Mouse (Mus musculus): ENCODE data around the gene Olfr615.
"Not testable (repeated sequence)": the region's sequence is repeated elsewhere in the genome, so short reads cannot be mapped to it uniquely, and the experiment has no call there.

Gene Olfr615

GRCm38 (mm10) chr7:103555779-103556178 is at the start of gene Olfr615:
Olfr615 (plus strand) TSS chr7:103556079.
- no peak for DNase-seq

DNA sequence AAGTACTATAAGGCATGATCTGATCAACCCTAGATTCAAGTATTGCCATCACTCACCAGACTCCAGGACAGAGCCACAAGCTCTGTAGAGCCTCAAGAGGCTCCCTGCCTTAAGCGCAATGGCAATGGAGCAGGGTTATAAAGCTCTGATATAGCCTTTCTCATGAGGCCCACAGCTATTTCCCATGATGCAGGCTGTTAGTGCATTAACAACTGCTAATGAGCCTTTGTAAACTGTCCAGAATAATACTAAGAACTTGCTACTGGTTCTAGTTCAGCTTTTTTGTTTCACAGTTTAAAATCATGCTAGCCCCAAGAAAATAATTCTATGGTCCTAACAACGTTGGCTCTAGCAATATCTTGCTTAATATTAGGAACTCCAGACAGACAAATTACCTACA is 43.9 kb upstream of the Olfr615 start, which contains the start of gene Olfr610:
TSS of gene Olfr610 (minus strand) at position 101 of the 400 bp plus-strand sequence.
- no peak for DNase-seq

DNA sequence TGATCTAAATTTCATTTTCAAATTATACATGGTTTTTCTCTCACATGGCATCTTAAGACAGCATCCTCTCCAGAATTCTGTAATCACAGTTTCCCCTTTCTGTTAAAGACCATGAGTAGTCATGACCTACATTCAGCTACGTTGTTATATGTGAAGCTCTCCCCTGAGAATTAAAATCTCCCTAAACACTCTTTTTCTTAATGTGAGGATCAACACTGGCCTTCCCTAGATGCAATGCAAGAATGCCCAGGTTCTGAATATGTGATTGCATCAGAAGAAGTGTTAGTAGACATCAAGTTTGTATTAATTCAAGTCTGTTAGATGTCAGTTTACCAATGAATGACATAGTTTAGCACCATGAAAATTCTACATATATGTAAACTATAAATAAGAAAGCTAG is 35.1 kb upstream of the Olfr615 start, which contains the start of gene Olfr611:
TSS of gene Olfr611 (minus strand) at position 101 of the 400 bp plus-strand sequence.
- DNase-seq = not testable (repeated sequence)

DNA sequence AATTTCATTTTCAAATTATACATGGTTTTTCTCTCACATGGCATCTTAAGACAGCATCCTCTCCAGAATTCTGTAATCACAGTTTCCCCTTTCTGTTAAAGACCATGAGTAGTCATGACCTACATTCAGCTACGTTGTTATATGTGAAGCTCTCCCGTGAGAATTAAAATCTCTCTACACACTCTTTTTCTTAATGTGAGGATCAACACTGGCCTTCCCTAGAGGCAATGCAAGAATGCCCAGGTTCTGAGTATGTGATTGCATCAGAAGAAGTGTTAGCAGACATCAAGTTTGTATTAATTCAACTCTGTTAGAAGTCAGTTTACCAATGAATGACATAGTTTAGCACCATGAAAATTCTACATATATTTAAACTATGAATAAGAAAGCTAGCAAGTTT is 13.3 kb upstream of the Olfr615 start, which contains the start of gene Olfr612:
TSS of gene Olfr612 (minus strand) at position 101 of the 400 bp plus-strand sequence.
- DNase-seq = not testable (repeated sequence)

DNA sequence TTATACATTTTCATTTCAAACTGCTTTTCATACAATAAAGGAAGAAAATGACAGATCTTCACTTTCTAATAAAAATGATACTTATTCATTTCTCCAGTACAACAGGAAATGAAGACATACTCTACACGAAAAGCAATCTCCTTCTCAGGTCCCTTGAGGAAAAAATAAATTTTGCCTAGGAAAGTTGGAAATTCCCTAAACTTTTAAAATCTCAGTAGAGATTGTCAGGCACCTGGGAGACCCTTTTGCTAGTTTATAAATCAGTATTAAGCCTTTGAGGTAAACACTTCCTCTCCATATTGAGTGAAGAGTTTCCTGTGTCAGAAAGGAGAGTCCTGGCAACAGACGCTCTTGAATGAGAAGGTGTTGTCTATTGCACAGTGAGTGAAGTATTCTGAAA is 8.1 kb upstream of the Olfr615 start, which contains the start of gene Olfr613:
TSS of gene Olfr613 (plus strand) at position 301 of the 400 bp plus-strand sequence.
- no peak for DNase-seq

- DNase-seq = no peak
Measured at GRCm38 (mm10) chr7:103569043-103569442, 13.2 kb downstream of the Olfr615 start, which contains the start of gene Olfr616. Olfr616 (minus strand) TSS chr7:103569143.

GRCm38 (mm10) chr7:103572761-103573160 is 16.9 kb downstream of the Olfr615 start, which contains the start of gene Olfr617:
Olfr617 (plus strand) TSS chr7:103573061.
- no peak for DNase-seq

DNA sequence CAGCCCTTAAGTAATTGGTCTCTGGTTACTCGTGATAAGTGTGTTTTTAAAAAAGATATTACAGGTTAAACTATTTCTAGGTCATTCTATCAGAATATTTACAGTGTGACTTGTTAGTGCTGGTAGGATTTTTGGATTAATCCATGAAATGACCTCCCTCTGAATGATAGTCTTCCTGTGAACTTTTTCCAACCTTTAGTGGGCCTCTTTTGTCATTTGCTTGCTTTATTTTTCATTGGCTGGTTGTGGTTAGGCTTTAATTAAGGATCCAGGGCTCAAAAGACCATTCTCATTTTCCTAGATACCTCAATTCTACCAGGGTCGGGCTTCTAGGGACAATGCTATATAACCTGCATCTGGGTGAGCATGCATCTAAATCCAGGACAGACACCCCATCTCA is 33.9 kb downstream of the Olfr615 start, which contains the start of gene Olfr618:
TSS of gene Olfr618 (plus strand) at position 301 of the 400 bp plus-strand sequence.
- no peak for DNase-seq

DNA sequence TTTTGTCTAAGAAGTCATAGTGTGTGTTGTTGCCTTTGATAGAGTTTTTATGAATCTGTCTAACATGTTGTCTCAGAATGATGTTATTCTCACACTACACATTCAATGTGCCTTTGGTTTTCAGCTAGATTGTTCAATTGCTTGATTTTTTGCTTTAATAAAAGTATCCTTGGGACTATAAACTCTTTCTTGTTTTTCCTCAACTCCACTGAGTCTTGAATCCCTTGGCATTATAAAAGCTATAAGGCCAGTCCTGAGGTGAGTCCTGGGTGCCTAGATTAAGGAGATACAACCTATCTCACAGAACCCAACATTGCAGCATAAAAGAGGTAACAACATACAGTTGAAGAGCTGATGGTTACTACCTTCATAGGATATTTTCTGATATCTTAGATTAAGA is 44.4 kb downstream of the Olfr615 start, which contains the start of gene Olfr619:
TSS of gene Olfr619 (plus strand) at position 301 of the 400 bp plus-strand sequence.
- no peak for DNase-seq

- DNase-seq = no peak
Measured at GRCm38 (mm10) chr7:103607425-103607824, 51.5 kb downstream of the Olfr615 start.

- DNase-seq = no peak
Measured at GRCm38 (mm10) chr7:103612434-103612833, 56.6 kb downstream of the Olfr615 start, which contains the start of gene Olfr620. Olfr620 (minus strand) TSS chr7:103612534.
